Mouse (Mus musculus) CH12.LX (cell line): ENCODE measurements at regions not wholly inside any gene's neighbourhood (a gene's known extent, or its start where the extent isn't known, plus 50 kb on each side); places are given as distances from the start of the nearest gene placed in this dataset.

ENCODE experiments used
- CHD2 ChIP-seq: IDR thresholded peaks from 2 replicates; pipeline ENCODE4 v1.6.1; 2011; ENCODE audit warnings: low read length, improper control_type of control experiment
- CTCF ChIP-seq, 2 experiments: IDR thresholded peaks in 1 of 2; conservative IDR thresholded peaks in 1 of 2; 2 replicates each; pipeline ENCODE4 v1.5.1; 2011 to 2012; ENCODE audit warnings: low read depth in 2 of 2, low read length in 2 of 2, improper control_type of control experiment in 1 of 2, inconsistent platforms in 1 of 2, mild to moderate bottlenecking in 1 of 2, moderate library complexity in 1 of 2
- EP300 ChIP-seq: IDR thresholded peaks from 2 replicates; pipeline ENCODE4 v1.6.1; 2011; ENCODE audit warnings: low read length, improper control_type of control experiment
- MAFK ChIP-seq: IDR thresholded peaks from 2 replicates; pipeline ENCODE4 v1.6.1; 2011; ENCODE audit warnings: low read length, improper control_type of control experiment; ENCODE audit not compliant: insufficient replicate concordance
- MAX ChIP-seq: IDR thresholded peaks from 2 replicates; pipeline ENCODE4 v1.6.1; 2011; ENCODE audit warnings: low read length, improper control_type of control experiment
- POLR2A ChIP-seq: IDR thresholded peaks from 2 replicates; pipeline ENCODE4 v1.6.1; 2011; ENCODE audit warnings: low read depth, mild to moderate bottlenecking, improper control_type of control experiment, low read length
- POLR2AphosphoS2 ChIP-seq: IDR thresholded peaks from 2 replicates; pipeline ENCODE4 v1.6.1; 2011; ENCODE audit warnings: low read depth, low read length, improper control_type of control experiment
- UBTF ChIP-seq: IDR thresholded peaks from 2 replicates; pipeline ENCODE4 v1.6.1; 2012; ENCODE audit warnings: low read depth, mild to moderate bottlenecking, inconsistent platforms, low read length, improper control_type of control experiment, moderate library complexity
- USF2 ChIP-seq: conservative IDR thresholded peaks from 2 replicates; pipeline ENCODE4 v1.6.1; 2011; ENCODE audit warnings: low read depth, low read length, improper control_type of control experiment
- ZKSCAN1 ChIP-seq: IDR thresholded peaks from 2 replicates; pipeline ENCODE4 v1.6.1; 2012; ENCODE audit warnings: low read depth, inconsistent platforms, low read length, improper control_type of control experiment, borderline replicate concordance
- ZMIZ1 ChIP-seq: IDR thresholded peaks from 2 replicates; pipeline ENCODE4 v1.6.1; 2012; ENCODE audit warnings: low read depth, mild to moderate bottlenecking, inconsistent platforms, low read length, improper control_type of control experiment

GRCm38 (mm10) chr15:11589795-11590194, 190.3 kb upstream of the Tars start:
- TF ChIP-seq CTCF (conservative IDR thresholded peaks at IDR 0.05 in 1 of 2, IDR thresholded peaks at IDR 0.05 in 1 of 2; ENCODE audit: low read depth in 2 of 2, low read length in 2 of 2) (no peak), ZKSCAN1 (no peak), CHD2 (no peak), USF2 (no peak), EP300 (no peak), MAFK (no peak), MAX (no peak), POLR2A (no peak), UBTF (no peak), ZMIZ1 (no peak), POLR2AphosphoS2 (no peak)
